Mouse (Mus musculus): ENCODE measurements at regions not wholly inside any gene's neighbourhood (a gene's known extent, or its start where the extent isn't known, plus 50 kb on each side); places are given as distances from the start of the nearest gene placed in this dataset.

GRCm38 (mm10) chr15:59184461-59184860 lies 295.4 kb downstream of the Gm49356 start:
- Histone ChIP-seq H3K4me3 (ENCODE audit: low read depth, low read length) (no peak overlapping the region), H3K27me3 (ENCODE audit: control insufficient read depth, insufficient read depth, low read length) (no peaks in the 10 kb centered on the region), H3K9me3 (ENCODE audit: control insufficient read depth, low read length) (no peaks in the 10 kb centered on the region), H3K36me3 (ENCODE audit: control insufficient read depth, insufficient read depth, low read length) (no peaks in the 10 kb centered on the region), H3K9ac (ENCODE audit: low read length) (no peak overlapping the region), H3K27ac (ENCODE audit: low read depth, low read length) (no peak overlapping the region), H3K4me1 (ENCODE audit: control insufficient read depth, insufficient read depth, low read length) (peaks cover 5% of the 10 kb centered on the region), H3K4me2 (no peak overlapping the region)
- DNase-seq (ENCODE audit: low spot score, missing footprints), result no peak
- no peak for ATAC-seq (ENCODE audit: low FRiP score)
- WGBS, result 89% methylated on average over 9 of the region's 9 CpGs

DNA sequence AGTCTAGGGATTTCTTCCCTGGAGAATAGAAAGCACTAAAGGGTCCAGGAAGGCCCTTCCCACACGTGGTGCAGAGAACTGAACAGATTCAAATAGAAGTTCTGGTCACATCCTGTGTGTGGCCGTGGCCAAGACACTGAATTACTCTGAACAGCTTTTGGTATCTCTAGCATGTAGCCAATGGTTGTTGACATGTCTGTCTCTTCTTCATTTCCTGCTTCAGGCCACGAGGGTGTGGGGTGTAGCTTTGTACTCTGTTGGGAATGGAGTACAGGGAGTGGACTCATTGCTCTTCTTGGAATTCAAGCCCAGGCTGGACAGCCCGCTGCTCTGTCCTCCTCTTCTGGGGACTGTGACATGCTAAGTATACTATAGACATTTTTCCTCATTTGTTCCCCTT lies 298.5 kb downstream of the Gm49356 start:
- Histone ChIP-seq H3K36me3 (ENCODE audit: control insufficient read depth, insufficient read depth, low read length) (no peaks in the 10 kb centered on the region), H3K4me1 (ENCODE audit: control insufficient read depth, insufficient read depth, low read length) (peaks cover 5% of the 10 kb centered on the region), H3K27me3 (ENCODE audit: control insufficient read depth, insufficient read depth, low read length) (no peaks in the 10 kb centered on the region), H3K9me3 (ENCODE audit: control insufficient read depth, low read length) (no peaks in the 10 kb centered on the region), H3K9ac (ENCODE audit: low read length) (no peak overlapping the region), H3K4me3 (ENCODE audit: low read depth, low read length) (no peak overlapping the region), H3K27ac (ENCODE audit: low read depth, low read length) (no peak overlapping the region), H3K4me2 (no peak overlapping the region)
- ATAC-seq (ENCODE audit: low FRiP score) (no peak), DNase-seq (ENCODE audit: low spot score, missing footprints) (no peak)
- 76% methylated on average over 4 of the region's 4 CpGs for WGBS

GRCm38 (mm10) chr15:59188371-59188770 lies 299.3 kb downstream of the Gm49356 start:
- Histone ChIP-seq H3K36me3 (ENCODE audit: control insufficient read depth, insufficient read depth, low read length) (no peaks in the 10 kb centered on the region), H3K9me3 (ENCODE audit: control insufficient read depth, low read length) (no peaks in the 10 kb centered on the region), H3K27me3 (ENCODE audit: control insufficient read depth, insufficient read depth, low read length) (no peaks in the 10 kb centered on the region), H3K4me1 (ENCODE audit: control insufficient read depth, insufficient read depth, low read length) (peaks cover 5% of the 10 kb centered on the region), H3K27ac (ENCODE audit: low read depth, low read length) (no peak overlapping the region), H3K4me3 (ENCODE audit: low read depth, low read length) (no peak overlapping the region), H3K9ac (ENCODE audit: low read length) (no peak overlapping the region), H3K4me2 (no peak overlapping the region)
- ATAC-seq (ENCODE audit: low FRiP score) (peak; percentile 27; the same call in 1 of the 2 replicates), DNase-seq (ENCODE audit: low spot score, missing footprints) (peak; percentile 89)
- WGBS, result 31% methylated on average over 4 of the region's 4 CpGs

DNA sequence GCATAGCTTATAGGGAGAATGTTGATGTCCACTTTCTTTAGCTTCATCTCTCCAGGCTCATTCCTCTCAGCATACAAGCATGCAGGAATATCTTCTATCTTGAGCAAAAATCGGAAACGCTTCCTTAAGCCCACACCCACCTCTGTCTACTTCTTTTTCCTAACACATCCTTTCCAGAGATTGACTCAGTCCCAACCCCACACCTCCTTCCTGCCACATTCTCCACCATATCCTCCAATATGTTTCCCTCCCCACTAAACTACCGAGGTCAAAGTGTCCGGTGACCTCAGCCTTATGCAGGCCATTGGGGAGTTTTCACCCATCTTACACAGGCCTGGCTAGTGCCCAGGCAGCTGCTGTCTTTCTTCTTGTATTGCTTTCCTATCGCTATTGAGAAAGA lies 301.4 kb downstream of the Gm49356 start:
- Histone ChIP-seq H3K27me3 (ENCODE audit: control insufficient read depth, insufficient read depth, low read length) (no peaks in the 10 kb centered on the region), H3K4me1 (ENCODE audit: control insufficient read depth, insufficient read depth, low read length) (peaks cover 10% of the 10 kb centered on the region), H3K27ac (ENCODE audit: low read depth, low read length) (no peak overlapping the region), H3K4me3 (ENCODE audit: low read depth, low read length) (no peak overlapping the region), H3K36me3 (ENCODE audit: control insufficient read depth, insufficient read depth, low read length) (no peaks in the 10 kb centered on the region), H3K9ac (ENCODE audit: low read length) (no peak overlapping the region), H3K4me2 (no peak overlapping the region), H3K9me3 (ENCODE audit: control insufficient read depth, low read length) (no peaks in the 10 kb centered on the region)
- WGBS, result 90% methylated on average over 5 of the region's 5 CpGs
- DNase-seq (ENCODE audit: low spot score, missing footprints) (no peak), ATAC-seq (ENCODE audit: low FRiP score) (no peak)

- peaks cover 19% of the 10 kb centered on the region for H3K4me1 ChIP-seq (ENCODE audit: control insufficient read depth, insufficient read depth, low read length)
- no peak overlapping the region for H3K27ac ChIP-seq (ENCODE audit: low read depth, low read length)
Measured at GRCm38 (mm10) chr15:59194421-59194820, 305.3 kb downstream of the Gm49356 start.

GRCm38 (mm10) chr15:59196351-59196750 lies 307.3 kb downstream of the Gm49356 start:
- no peaks in the 10 kb centered on the region for H3K9me3 ChIP-seq (ENCODE audit: control insufficient read depth, low read length)
- no peak overlapping the region for H3K4me2 ChIP-seq
- no peak overlapping the region for H3K27ac ChIP-seq (ENCODE audit: low read depth, low read length)
- peaks cover 19% of the 10 kb centered on the region for H3K4me1 ChIP-seq (ENCODE audit: control insufficient read depth, insufficient read depth, low read length)
- no peak for DNase-seq (ENCODE audit: low spot score, missing footprints)
- H3K36me3 ChIP-seq (ENCODE audit: control insufficient read depth, insufficient read depth, low read length), result no peaks in the 10 kb centered on the region
- no peak overlapping the region for H3K9ac ChIP-seq (ENCODE audit: low read length)
- no peaks in the 10 kb centered on the region for H3K27me3 ChIP-seq (ENCODE audit: control insufficient read depth, insufficient read depth, low read length)
- no peak for ATAC-seq (ENCODE audit: low FRiP score)
- H3K4me3 ChIP-seq (ENCODE audit: low read depth, low read length), result no peak overlapping the region
- WGBS, result 92% methylated on average over 5 of the region's 5 CpGs

More at GRCm38 (mm10) chr15:59194421-59194820, 305.3 kb downstream of the Gm49356 start:
- ATAC-seq (ENCODE audit: low FRiP score) (peak; percentile 42; the same call in 1 of the 2 replicates), DNase-seq (ENCODE audit: low spot score, missing footprints) (peak; percentile 90)
- H3K36me3 ChIP-seq (ENCODE audit: control insufficient read depth, insufficient read depth, low read length), result no peaks in the 10 kb centered on the region
- 38% methylated on average over 10 of the region's 10 CpGs for WGBS
- H3K27me3 ChIP-seq (ENCODE audit: control insufficient read depth, insufficient read depth, low read length), result no peaks in the 10 kb centered on the region
- H3K4me2 ChIP-seq, result no peak overlapping the region
- H3K9ac ChIP-seq (ENCODE audit: low read length), result peak overlapping the region; percentile 16; the same call in 1 of the 2 replicates
- H3K4me3 ChIP-seq (ENCODE audit: low read depth, low read length), result no peak overlapping the region
- H3K9me3 ChIP-seq (ENCODE audit: control insufficient read depth, low read length), result no peaks in the 10 kb centered on the region

DNA sequence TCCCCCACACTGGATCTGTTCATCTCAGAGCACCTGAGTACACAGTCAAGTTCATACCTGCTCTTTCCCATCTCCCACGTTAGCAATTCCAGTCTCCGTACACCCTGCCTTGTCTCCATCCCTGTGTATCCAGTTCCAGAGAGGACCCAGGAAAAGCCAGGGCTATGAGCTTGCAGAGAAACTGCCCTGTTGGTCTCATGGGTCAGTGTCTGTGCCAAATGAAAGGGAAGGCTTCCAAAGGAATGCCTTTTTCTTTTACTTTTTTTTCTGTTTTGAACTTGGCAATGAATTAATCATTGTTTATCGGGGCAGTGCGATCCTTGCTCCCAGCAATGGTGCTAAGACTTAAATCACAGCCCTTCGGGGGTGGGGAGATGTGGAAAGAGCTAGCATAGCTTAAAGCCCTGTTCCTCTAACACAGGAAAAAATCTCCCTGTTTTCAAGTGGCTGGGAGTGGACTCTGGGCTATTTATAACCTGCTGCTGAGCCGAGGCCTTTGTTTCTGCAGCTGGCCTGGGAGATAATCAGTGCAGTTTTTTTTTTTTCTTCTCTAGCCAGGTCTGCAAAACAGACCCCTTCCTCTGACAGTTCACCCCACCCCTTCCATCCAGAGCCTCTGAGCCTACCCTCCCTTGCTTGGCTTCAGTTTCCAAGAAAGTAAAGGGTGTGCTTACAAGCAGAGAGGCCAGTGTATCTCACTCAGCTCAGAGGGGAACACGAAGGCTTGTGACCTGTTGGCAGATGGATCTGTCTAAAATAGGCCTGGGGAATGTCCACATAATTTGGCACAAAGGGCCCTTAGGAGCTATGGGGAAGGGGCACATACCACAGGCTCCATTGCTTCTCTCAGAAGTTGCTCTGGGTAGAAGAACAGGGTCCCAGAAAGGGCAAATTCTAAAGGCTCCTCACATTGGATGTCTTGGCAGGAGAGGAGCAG lies 308.6 kb downstream of the Gm49356 start:
- Histone ChIP-seq H3K27me3 (ENCODE audit: control insufficient read depth, insufficient read depth, low read length) (no peaks in the 10 kb centered on the region), H3K9ac (ENCODE audit: low read length) (peak overlapping the region; percentile 39), H3K4me1 (ENCODE audit: control insufficient read depth, insufficient read depth, low read length) (peaks cover 19% of the 10 kb centered on the region), H3K4me3 (ENCODE audit: low read depth, low read length) (no peak overlapping the region), H3K9me3 (ENCODE audit: control insufficient read depth, low read length) (no peaks in the 10 kb centered on the region), H3K4me2 (peak overlapping the region; percentile 10; the same call in 1 of the 2 replicates), H3K27ac (ENCODE audit: low read depth, low read length) (peak overlapping the region; percentile 62), H3K36me3 (ENCODE audit: control insufficient read depth, insufficient read depth, low read length) (no peaks in the 10 kb centered on the region)
- peak; percentile 93 for DNase-seq (ENCODE audit: low spot score, missing footprints)
- WGBS, result 16% methylated on average over 7 of the region's 7 CpGs
- peak; percentile 70 for ATAC-seq (ENCODE audit: low FRiP score)

DNA sequence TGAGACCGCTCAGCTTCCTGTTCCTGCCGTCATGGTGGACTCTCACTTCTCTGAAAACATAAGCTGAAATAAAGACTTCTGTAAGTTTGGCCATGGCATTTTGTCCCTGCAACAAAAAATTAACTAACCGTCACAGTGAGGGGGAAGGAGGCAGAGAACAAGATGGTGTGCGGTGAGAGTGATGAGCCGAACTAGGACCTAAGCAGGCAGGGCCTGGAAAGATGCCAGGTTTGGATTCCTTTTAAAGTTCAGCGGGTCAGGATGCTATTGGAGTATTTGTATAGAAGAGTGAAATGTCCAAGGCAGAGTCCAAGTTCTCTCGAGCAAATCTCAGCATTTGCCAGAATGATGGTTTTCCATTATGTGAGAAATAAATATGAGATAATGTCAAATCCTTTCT lies 312.3 kb downstream of the Gm49356 start:
- no peaks in the 10 kb centered on the region for H3K36me3 ChIP-seq (ENCODE audit: control insufficient read depth, insufficient read depth, low read length)
- DNase-seq (ENCODE audit: low spot score, missing footprints) (no peak), ATAC-seq (ENCODE audit: low FRiP score) (no peak)
- H3K27ac ChIP-seq (ENCODE audit: low read depth, low read length), result no peak overlapping the region
- H3K27me3 ChIP-seq (ENCODE audit: control insufficient read depth, insufficient read depth, low read length), result no peaks in the 10 kb centered on the region
- H3K9me3 ChIP-seq (ENCODE audit: control insufficient read depth, low read length), result no peaks in the 10 kb centered on the region
- no peak overlapping the region for H3K4me3 ChIP-seq (ENCODE audit: low read depth, low read length)
- peaks cover 14% of the 10 kb centered on the region for H3K4me1 ChIP-seq (ENCODE audit: control insufficient read depth, insufficient read depth, low read length)
- 91% methylated on average over 7 of the region's 7 CpGs for WGBS
- no peak overlapping the region for H3K4me2 ChIP-seq
- H3K9ac ChIP-seq (ENCODE audit: low read length), result no peak overlapping the region

GRCm38 (mm10) chr15:59201894-59202670 lies 313.0 kb downstream of the Gm49356 start:
- Histone ChIP-seq H3K9me3 (ENCODE audit: control insufficient read depth, low read length) (no peaks in the 10 kb centered on the region), H3K36me3 (ENCODE audit: control insufficient read depth, insufficient read depth, low read length) (no peaks in the 10 kb centered on the region), H3K4me2 (no peak overlapping the region), H3K4me3 (ENCODE audit: low read depth, low read length) (no peak overlapping the region), H3K4me1 (ENCODE audit: control insufficient read depth, insufficient read depth, low read length) (peaks cover 14% of the 10 kb centered on the region), H3K9ac (ENCODE audit: low read length) (no peak overlapping the region), H3K27ac (ENCODE audit: low read depth, low read length) (no peak overlapping the region), H3K27me3 (ENCODE audit: control insufficient read depth, insufficient read depth, low read length) (no peaks in the 10 kb centered on the region)
- ATAC-seq (ENCODE audit: low FRiP score), result no peak
- 87% methylated on average over 19 of the region's 19 CpGs for WGBS
- DNase-seq (ENCODE audit: low spot score, missing footprints), result peak; percentile 76

Data from midbrain, embryonic 11.5 days (tissue).